Mouse (Mus musculus): Measurements from ENCODE around the gene 2010111I01Rik.
"Not testable (repeated sequence)": the region's sequence is repeated elsewhere in the genome, so short reads cannot be mapped to it uniquely, and the experiment has no call there.

Gene 2010111I01Rik

GRCm38 (mm10) chr13:62964640-62965311 is at the start of gene 2010111I01Rik:
TSS of gene 2010111I01Rik (plus strand) at chr13:62964893.
- peak; percentile 97 to 99 for DNase-seq (ENCODE audit: low spot score in 2 of 2)

- DNase-seq (ENCODE audit: low spot score in 2 of 2): no peak
Measured at GRCm38 (mm10) chr13:62916675-62917074, 48.0 kb upstream of the 2010111I01Rik start.

- DNase-seq (ENCODE audit: low spot score in 2 of 2): no peak
Measured at GRCm38 (mm10) chr13:62917416-62918110, 47.1 kb upstream of the 2010111I01Rik start.

- DNase-seq (ENCODE audit: low spot score in 2 of 2): peak; percentile 23 to 85
Measured at GRCm38 (mm10) chr13:62919647-62920341, 44.9 kb upstream of the 2010111I01Rik start.

- DNase-seq (ENCODE audit: low spot score in 2 of 2): no peak
Measured at GRCm38 (mm10) chr13:62922645-62923044, 42.0 kb upstream of the 2010111I01Rik start.

GRCm38 (mm10) chr13:62923182-62923581 is 41.5 kb upstream of the 2010111I01Rik start:
- DNase-seq (ENCODE audit: low spot score in 2 of 2): no peak

GRCm38 (mm10) chr13:62926479-62926878 is 38.2 kb upstream of the 2010111I01Rik start:
- DNase-seq (ENCODE audit: low spot score in 2 of 2): peak; percentile 17 to 43

- DNase-seq (ENCODE audit: low spot score in 2 of 2): no peak
Measured at GRCm38 (mm10) chr13:62927470-62927869, 37.2 kb upstream of the 2010111I01Rik start.

- not testable (repeated sequence) for DNase-seq (ENCODE audit: low spot score in 2 of 2)
Measured at GRCm38 (mm10) chr13:62929144-62929543, 35.5 kb upstream of the 2010111I01Rik start.

- DNase-seq (ENCODE audit: low spot score in 2 of 2): no peak
Measured at GRCm38 (mm10) chr13:62929766-62930389, 34.8 kb upstream of the 2010111I01Rik start.

GRCm38 (mm10) chr13:62932452-62932851 is 32.2 kb upstream of the 2010111I01Rik start:
- DNase-seq (ENCODE audit: low spot score in 2 of 2): no peak

GRCm38 (mm10) chr13:62939371-62939770 is 25.3 kb upstream of the 2010111I01Rik start:
- DNase-seq (ENCODE audit: low spot score in 2 of 2): no peak

- no peak for DNase-seq (ENCODE audit: low spot score in 2 of 2)
Measured at GRCm38 (mm10) chr13:62939797-62940196, 24.9 kb upstream of the 2010111I01Rik start.

- no peak for DNase-seq (ENCODE audit: low spot score in 2 of 2)
Measured at GRCm38 (mm10) chr13:62940721-62941120, 24.0 kb upstream of the 2010111I01Rik start.

GRCm38 (mm10) chr13:62941341-62942005 is 23.2 kb upstream of the 2010111I01Rik start:
- DNase-seq (ENCODE audit: low spot score in 2 of 2): no peak

- DNase-seq (ENCODE audit: low spot score in 2 of 2): no peak
Measured at GRCm38 (mm10) chr13:62943274-62943830, 21.3 kb upstream of the 2010111I01Rik start.

- DNase-seq (ENCODE audit: low spot score in 2 of 2): no peak
Measured at GRCm38 (mm10) chr13:62944109-62944508, 20.6 kb upstream of the 2010111I01Rik start.

GRCm38 (mm10) chr13:62949560-62950188 is 15.0 kb upstream of the 2010111I01Rik start:
- no peak for DNase-seq (ENCODE audit: low spot score in 2 of 2)

- DNase-seq (ENCODE audit: low spot score in 2 of 2): no peak
Measured at GRCm38 (mm10) chr13:62951606-62952005, 13.1 kb upstream of the 2010111I01Rik start.

- DNase-seq (ENCODE audit: low spot score in 2 of 2): no peak
Measured at GRCm38 (mm10) chr13:62952047-62952446, 12.6 kb upstream of the 2010111I01Rik start.

GRCm38 (mm10) chr13:62952624-62953023 is 12.1 kb upstream of the 2010111I01Rik start:
- no peak for DNase-seq (ENCODE audit: low spot score in 2 of 2)
